Mouse (Mus musculus) CH12.LX (cell line): ENCODE measurements at regions not wholly inside any gene's neighbourhood (a gene's known extent, or its start where the extent isn't known, plus 50 kb on each side); places are given as distances from the start of the nearest gene placed in this dataset.

Source experiments
- DNase-seq: peaks from one replicate; pipeline ENCODE4 v3.0.0-alpha.2; 2013; ENCODE audit errors: extremely low read depth
- H3K27ac ChIP-seq: 2 replicates; pipeline ENCODE4 v1.5.1; 2012; ENCODE audit warnings: low read depth, mild to moderate bottlenecking, control low read depth, moderate library complexity; ENCODE audit not compliant: insufficient read depth
- H3K27me3 ChIP-seq: replicated peaks from 2 replicates; pipeline ENCODE3; 2012; ENCODE audit warnings: inconsistent platforms
- H3K36me3 ChIP-seq, 2 experiments: replicated peaks in 1 of 2; 2 replicates each; pipeline versions ENCODE3 to v1.6.1; 2012; ENCODE audit warnings: inconsistent platforms in 1 of 2, low read length in 1 of 2, mild to moderate bottlenecking in 1 of 2, mixed read lengths in 1 of 2, moderate library complexity in 1 of 2; ENCODE audit not compliant: control insufficient read depth in 1 of 2, insufficient read depth in 1 of 2
- H3K4me1 ChIP-seq, 2 experiments: 2 replicates each; pipeline ENCODE4 v1.6.1; 2012; ENCODE audit warnings: inconsistent platforms in 1 of 2, moderate library complexity in 1 of 2; ENCODE audit not compliant: insufficient read depth in 2 of 2, control insufficient read depth in 1 of 2
- H3K4me2 ChIP-seq: 2 replicates; pipeline ENCODE4 v1.6.1; 2012; ENCODE audit warnings: low read depth, mild to moderate bottlenecking, control low read depth; ENCODE audit not compliant: poor library complexity, insufficient read depth, severe bottlenecking
- H3K4me3 ChIP-seq, 3 experiments: fragments of 150-350 bp in 1 of 3; sonication (generic) in 1 of 3; replicated peaks in 1 of 3; 2 replicates each; pipeline versions ENCODE3 to v1.5.1; 2011 to 2012; ENCODE audit warnings: low read depth in 2 of 3, low read length in 2 of 3, mild to moderate bottlenecking in 2 of 3, moderate library complexity in 2 of 3, control low read depth in 1 of 3, improper control_type of control experiment in 1 of 3, inconsistent platforms in 1 of 3, mixed read lengths in 1 of 3; ENCODE audit not compliant: poor library complexity in 1 of 3
- H3K79me2 ChIP-seq: replicated peaks from 2 replicates; pipeline ENCODE4 v1.6.1; 2012; ENCODE audit warnings: mild to moderate bottlenecking, moderate library complexity; ENCODE audit not compliant: control insufficient read depth, poor library complexity, insufficient read depth, severe bottlenecking; ENCODE audit errors: extremely low read depth
- H3K9ac ChIP-seq: 2 replicates; pipeline ENCODE4 v1.6.1; 2012; ENCODE audit warnings: low read depth, mild to moderate bottlenecking, control low read depth, moderate library complexity; ENCODE audit not compliant: insufficient read depth
- H3K9me3 ChIP-seq: replicated peaks from 2 replicates; pipeline ENCODE3; 2012; ENCODE audit warnings: low read length, inconsistent platforms, mixed read lengths
- BHLHE40 ChIP-seq: IDR thresholded peaks from 2 replicates; pipeline ENCODE4 v1.6.1; 2011; ENCODE audit warnings: mild to moderate bottlenecking, low read depth, low read length, improper control_type of control experiment
- ELF1 ChIP-seq: IDR thresholded peaks from 2 replicates; pipeline ENCODE4 v1.6.1; 2014; ENCODE audit warnings: low read depth, mild to moderate bottlenecking, inconsistent platforms, low read length, improper control_type of control experiment
- HCFC1 ChIP-seq: IDR thresholded peaks from 2 replicates; pipeline ENCODE4 v1.6.1; 2012; ENCODE audit warnings: low read depth, mild to moderate bottlenecking, inconsistent platforms, low read length, improper control_type of control experiment
- IRF4 ChIP-seq: IDR thresholded peaks from 2 replicates; pipeline ENCODE4 v1.6.1; 2014; ENCODE audit warnings: low read depth, mild to moderate bottlenecking, inconsistent platforms, low read length, improper control_type of control experiment
- JUND ChIP-seq: conservative IDR thresholded peaks from 2 replicates; pipeline ENCODE4 v1.6.1; 2011; ENCODE audit warnings: low read depth, low read length, improper control_type of control experiment
- KAT2A ChIP-seq: IDR thresholded peaks from 2 replicates; pipeline ENCODE4 v1.6.1; 2012; ENCODE audit warnings: low read length, improper control_type of control experiment, inconsistent platforms; ENCODE audit not compliant: insufficient replicate concordance
- MAX ChIP-seq: IDR thresholded peaks from 2 replicates; pipeline ENCODE4 v1.6.1; 2011; ENCODE audit warnings: low read length, improper control_type of control experiment
- MAZ ChIP-seq: IDR thresholded peaks from 2 replicates; pipeline ENCODE4 v1.6.1; 2012; ENCODE audit warnings: low read depth, mild to moderate bottlenecking, inconsistent platforms, low read length, improper control_type of control experiment, moderate library complexity
- MEF2A ChIP-seq: IDR thresholded peaks from 2 replicates; pipeline ENCODE4 v1.6.1; 2014; ENCODE audit warnings: low read depth, mild to moderate bottlenecking, inconsistent platforms, low read length, improper control_type of control experiment, borderline replicate concordance
- NRF1 ChIP-seq: IDR thresholded peaks from 2 replicates; pipeline ENCODE4 v1.6.1; 2014; ENCODE audit warnings: low read depth, mild to moderate bottlenecking, inconsistent platforms, low read length, improper control_type of control experiment, moderate library complexity
- PAX5 ChIP-seq: IDR thresholded peaks from 2 replicates; pipeline ENCODE4 v1.6.1; 2012; ENCODE audit warnings: low read length, inconsistent platforms, mixed read lengths
- POLR2A ChIP-seq: IDR thresholded peaks from 2 replicates; pipeline ENCODE4 v1.6.1; 2011; ENCODE audit warnings: low read depth, mild to moderate bottlenecking, improper control_type of control experiment, low read length
- SIN3A ChIP-seq: IDR thresholded peaks from 2 replicates; pipeline ENCODE4 v1.6.1; 2012; ENCODE audit warnings: low read length, improper control_type of control experiment, inconsistent platforms
- USF2 ChIP-seq: conservative IDR thresholded peaks from 2 replicates; pipeline ENCODE4 v1.6.1; 2011; ENCODE audit warnings: low read depth, low read length, improper control_type of control experiment
- dilution Hi-C: fragments of 300-500 bp; cut with MboI; formaldehyde crosslinking; loops from 2 replicates; pipeline ENCODE4 v1.14.3; 2020; ENCODE audit warnings: low sequenced_read_pairs; ENCODE audit not compliant: extremely low pct_unique_long_range_greater_than_20kb, extremely low pct_ligation_motif_present
- in situ Hi-C: fragments of 300-500 bp; cut with MboI; formaldehyde crosslinking; loops from 3 replicates; pipeline ENCODE4 v1.14.3; 2019; ENCODE audit warnings: low sequenced_read_pairs, low pct_ligation_motif_present, low pct_unique_long_range_greater_than_20kb, mixed read lengths

DNA sequence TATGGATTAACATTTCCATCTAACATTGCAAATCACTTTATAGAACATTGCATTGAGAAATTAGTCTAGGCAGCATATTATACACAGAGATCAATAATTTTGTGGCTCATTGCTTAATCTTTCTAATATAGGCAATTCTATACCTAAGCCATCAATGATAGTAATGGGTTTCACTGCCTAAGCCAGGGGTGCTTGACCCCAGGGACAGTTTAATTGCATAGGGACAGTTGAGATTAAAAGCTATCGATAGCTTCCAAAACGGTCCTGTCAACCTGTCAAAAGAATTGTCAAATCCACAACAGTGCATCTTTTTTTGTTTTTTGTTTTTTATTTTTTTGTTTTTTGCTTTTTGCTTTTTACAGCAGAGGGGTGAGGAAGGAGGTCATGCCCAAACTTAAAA is 58.5 kb upstream of the Arhgap18 start:
- in situ Hi-C loops, result loop anchor here (5.0 kb wide), 1 partner anchor 317 kb away; the partner anchor contains the start of gene L3mbtl3
- Histone ChIP-seq H3K36me3 (no peaks in the 10 kb centered on the region), H3K79me2 (no peaks in the 10 kb centered on the region), H3K27me3 (no peaks in the 10 kb centered on the region), H3K4me2 (no peak overlapping the region), H3K9me3 (no peaks in the 10 kb centered on the region), H3K27ac (no peak overlapping the region), H3K4me1 (peaks cover 0 to 2% of the 10 kb centered on the region in 2 experiments; a peak in 1 of 4 replicates), H3K4me3 (no peak overlapping the region), H3K9ac (no peak overlapping the region)
- dilution Hi-C loops, result no loop called here
- TF ChIP-seq JUND (no peak), POLR2A (no peak), MAX (no peak), PAX5 (no peak), SIN3A (no peak), HCFC1 (no peak), MEF2A (no peak), ELF1 (no peak), BHLHE40 (no peak), IRF4 (no peak), USF2 (no peak)
- no peak for DNase-seq

DNA sequence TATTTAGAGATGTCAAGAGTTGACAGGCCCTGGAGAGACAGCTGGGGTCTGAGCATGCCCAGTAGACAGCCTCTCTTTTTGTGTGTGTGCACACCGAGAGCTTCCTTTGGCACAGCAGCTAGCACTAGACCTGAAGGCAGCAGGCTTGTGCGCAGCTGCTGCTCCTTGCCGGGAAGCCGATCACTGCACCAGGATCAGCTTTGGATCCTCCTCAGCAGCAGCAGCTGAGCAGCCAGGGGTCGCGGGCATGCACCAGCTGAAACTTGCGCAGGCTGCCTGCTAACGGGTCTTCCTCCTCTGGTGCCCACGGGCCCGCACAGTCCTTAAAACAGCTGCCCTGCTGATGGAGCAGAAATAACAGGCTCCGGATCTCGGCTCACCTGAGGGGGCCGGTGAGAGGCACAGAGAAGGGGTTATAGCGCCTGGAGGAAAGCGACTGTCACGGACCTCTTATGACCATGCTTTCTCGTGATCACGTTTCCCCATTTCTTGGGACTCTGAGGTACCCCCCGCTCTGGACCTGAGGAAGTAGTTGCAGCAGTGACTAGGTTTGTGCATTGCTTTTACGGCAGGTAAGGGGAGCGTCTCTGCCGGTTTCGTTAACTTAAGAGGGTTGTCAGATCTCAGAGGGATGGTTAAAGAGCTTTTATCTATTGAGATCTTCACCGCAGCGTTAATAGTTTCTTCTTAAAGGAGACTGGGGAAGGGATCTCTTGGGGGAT is 57.8 kb upstream of the Arhgap18 start:
- Histone ChIP-seq H3K9ac (no peak overlapping the region), H3K4me2 (peak overlapping the region; percentile 25), H3K9me3 (no peaks in the 10 kb centered on the region), H3K79me2 (no peaks in the 10 kb centered on the region), H3K27me3 (no peaks in the 10 kb centered on the region), H3K36me3 (no peaks in the 10 kb centered on the region), H3K27ac (no peak overlapping the region), H3K4me3 (no peak overlapping the region), H3K4me1 (peaks cover 0 to 2% of the 10 kb centered on the region in 2 experiments; a peak in 1 of 4 replicates)
- no peak for DNase-seq
- dilution Hi-C loops (no loop called here), in situ Hi-C loops (loop anchor here (5.0 kb wide), 1 partner anchor 318 kb away; the partner anchor contains the start of gene L3mbtl3)
- TF ChIP-seq MAZ (no peak), KAT2A (no peak), NRF1 (peak; percentile 41; the same call in 1 of the 2 replicates)
